Mouse (Mus musculus): Measurements from ENCODE around the gene C9.

DNA sequence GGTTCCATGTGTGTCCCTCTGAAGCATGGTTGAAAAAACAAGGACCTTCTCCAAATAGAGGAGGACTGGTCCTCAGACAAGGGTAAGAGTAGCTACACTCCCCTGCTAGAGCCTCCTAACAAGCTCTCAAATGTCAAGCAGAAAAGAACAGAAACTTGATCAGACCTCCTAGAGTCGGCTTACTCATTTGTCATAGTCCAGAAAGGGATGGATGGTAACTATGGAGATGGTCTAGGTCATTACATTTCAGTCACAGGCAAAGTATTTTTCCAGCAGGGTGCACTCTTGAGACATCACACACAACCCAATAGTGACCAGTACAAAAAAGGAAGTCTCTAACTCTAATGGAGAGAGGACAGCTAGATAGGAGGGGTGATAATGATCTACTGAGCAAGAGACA, 55.7 kb downstream of the C9 start:
- TF ChIP-seq CTCF (IDR thresholded peaks at IDR 0.05; ENCODE audit: low read depth, low read length): peak; percentile 30; the same call in 1 of the 2 replicates
- TF ChIP-seq TAL1 (conservative IDR thresholded peaks at IDR 0.05; ENCODE audit: low read depth, low read length): no peak
- TF ChIP-seq GATA1 (IDR thresholded peaks at IDR 0.05; ENCODE audit: borderline replicate concordance, low read length): no peak
- TF ChIP-seq POLR2AphosphoS5 (IDR thresholded peaks at IDR 0.05; ENCODE audit: insufficient replicate concordance, low read depth, low read length): no peak
